Mouse (Mus musculus) C2C12 (cell line): ENCODE measurements around the gene Cklf.

Experiments used
- CTCF ChIP-seq: IDR thresholded peaks from one replicate; pipeline ENCODE4 v1.5.1; 2011; ENCODE audit not compliant: control insufficient read depth, insufficient read depth, insufficient read length
- FOSL1 ChIP-seq: IDR thresholded peaks from one replicate; pipeline ENCODE4 v1.8.0; 2011; ENCODE audit warnings: mild to moderate bottlenecking, low read length; ENCODE audit not compliant: poor library complexity, insufficient read depth, severe bottlenecking
- MAX ChIP-seq: IDR thresholded peaks from one replicate; pipeline ENCODE4 v1.6.1; 2011; ENCODE audit warnings: mild to moderate bottlenecking, control low read depth
- MYOG ChIP-seq: IDR thresholded peaks from one replicate; pipeline ENCODE4 v1.6.1; 2011; ENCODE audit not compliant: control insufficient read depth, insufficient read length; ENCODE audit errors: extremely low read depth

DNA sequence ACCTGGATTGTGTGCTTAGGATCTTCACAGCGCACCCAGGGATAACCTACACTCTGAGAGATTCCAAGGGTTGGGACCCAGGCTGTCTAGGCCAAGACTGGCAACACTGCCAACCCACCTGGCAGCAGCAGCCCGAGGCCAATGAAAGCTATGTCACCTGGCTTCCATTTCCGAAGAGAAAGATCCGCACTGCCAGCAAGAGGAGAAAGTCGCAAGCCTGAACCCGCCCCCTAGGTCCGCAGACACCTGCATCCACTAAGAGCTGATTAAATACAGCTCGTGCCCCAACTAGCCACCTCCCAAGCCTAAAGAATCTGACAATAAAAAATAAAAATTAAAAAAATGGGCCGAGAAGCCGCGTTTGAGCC lies 2.8 kb upstream of the Cklf start:
- TF ChIP-seq CTCF (no peak), FOSL1 (no peak), MYOG (no peak), MAX (no peak)
